Mouse (Mus musculus): Measurements from ENCODE around the gene Fam84b. TPM values are rescaled to one million over a fixed set of nuclear protein-coding genes. Genes with fewer than 3 reads are reported as not detected.
"Not testable (repeated sequence)": the region's sequence is repeated elsewhere in the genome, so short reads cannot be mapped to it uniquely, and the experiment has no call there.

The Fam84b gene
- polyA plus RNA-seq, 1 experiment from 2014 or later, result 8.2 TPM

DNA sequence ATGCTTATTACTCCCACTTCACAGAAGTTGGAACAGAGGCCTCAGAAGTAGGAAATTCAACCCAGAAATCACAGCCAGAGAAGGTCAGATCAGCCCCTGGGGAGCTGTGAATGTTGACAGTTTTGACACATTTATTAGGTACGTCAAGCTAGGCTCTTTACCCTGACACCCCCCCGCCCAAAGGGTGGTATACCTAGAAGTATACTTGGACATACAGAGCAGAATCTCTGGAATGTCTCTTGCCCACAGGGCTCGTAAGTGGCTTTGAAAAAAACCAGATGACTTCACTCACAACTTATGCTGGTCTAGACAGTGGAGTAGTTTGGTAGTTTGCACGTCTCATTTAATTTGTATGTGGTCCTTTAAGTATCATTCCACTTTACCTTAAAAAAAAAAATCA is 11.8 kb downstream of the Fam84b start:
- Histone ChIP-seq H3K4me2 (replicated peaks) (no peak overlapping the region), H3K4me3 (no peak overlapping the region), H3K9me3 (no peaks in the 10 kb centered on the region), H3K9ac (replicated peaks) (no peak overlapping the region), H3K27me3 (no peaks in the 10 kb centered on the region), H3K27ac (replicated peaks) (no peak overlapping the region), H3K4me1 (peaks cover 22% of the 10 kb centered on the region), H3K36me3 (no peaks in the 10 kb centered on the region)
- ATAC-seq (ENCODE audit: low FRiP score, low read depth), result no peak
- 75% methylated on average over 4 of the region's 4 CpGs for WGBS

DNA sequence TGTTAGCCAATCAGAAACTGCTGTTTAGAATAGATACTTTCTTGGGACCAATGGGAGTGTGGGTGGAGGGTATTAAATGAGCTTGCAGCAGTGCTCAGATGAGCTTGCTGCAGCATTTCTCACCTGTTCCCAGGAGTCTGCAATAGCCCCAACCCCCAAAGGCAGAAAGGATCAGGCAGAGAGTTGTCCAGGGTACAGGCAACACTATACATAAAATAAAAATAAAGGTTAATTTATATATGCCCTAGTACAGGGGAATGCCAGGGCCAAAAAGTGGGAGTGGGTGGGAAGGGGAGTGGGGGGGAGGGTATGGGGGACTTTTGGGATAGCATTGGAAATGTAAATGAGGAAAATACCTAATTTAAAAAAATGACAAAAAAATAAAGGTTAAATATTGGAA is 12.3 kb downstream of the Fam84b start:
- H3K9ac ChIP-seq (replicated peaks); H3K4me3 ChIP-seq; H3K4me2 ChIP-seq (replicated peaks); H3K36me3 ChIP-seq; ATAC-seq (ENCODE audit: low FRiP score, low read depth); H3K27ac ChIP-seq (replicated peaks); H3K27me3 ChIP-seq; H3K9me3 ChIP-seq: not testable (repeated sequence)
- H3K4me1 ChIP-seq, result peaks cover 21% of the 10 kb centered on the region

DNA sequence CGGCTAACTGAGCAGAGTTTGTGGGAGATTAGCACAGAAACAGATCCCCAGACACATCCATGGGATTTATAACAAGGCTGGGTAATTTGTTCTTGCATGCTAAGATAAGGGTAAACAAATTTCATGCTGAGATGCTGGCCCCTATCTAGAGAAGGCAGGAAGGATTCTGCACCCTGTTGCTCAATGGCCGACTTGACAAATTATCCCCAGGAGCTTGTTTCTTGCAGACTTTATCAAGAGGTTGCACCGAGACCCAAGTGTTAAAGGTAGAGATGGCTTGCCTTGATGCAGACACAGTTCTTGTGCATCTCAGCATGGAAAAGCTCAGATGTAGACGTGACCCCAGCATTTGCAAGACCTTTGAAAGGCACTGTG is 13.3 kb downstream of the Fam84b start:
- 16% methylated on average over 4 of the region's 4 CpGs for WGBS
- no peaks in the 10 kb centered on the region for H3K27me3 ChIP-seq
- no peaks in the 10 kb centered on the region for H3K36me3 ChIP-seq
- H3K4me2 ChIP-seq (replicated peaks), result no peak overlapping the region
- ATAC-seq (ENCODE audit: low FRiP score, low read depth), result no peak
- H3K9ac ChIP-seq (replicated peaks), result no peak overlapping the region
- no peaks in the 10 kb centered on the region for H3K9me3 ChIP-seq
- H3K4me3 ChIP-seq, result no peak overlapping the region
- H3K4me1 ChIP-seq, result peaks cover 13% of the 10 kb centered on the region
- H3K27ac ChIP-seq (replicated peaks), result no peak overlapping the region

DNA sequence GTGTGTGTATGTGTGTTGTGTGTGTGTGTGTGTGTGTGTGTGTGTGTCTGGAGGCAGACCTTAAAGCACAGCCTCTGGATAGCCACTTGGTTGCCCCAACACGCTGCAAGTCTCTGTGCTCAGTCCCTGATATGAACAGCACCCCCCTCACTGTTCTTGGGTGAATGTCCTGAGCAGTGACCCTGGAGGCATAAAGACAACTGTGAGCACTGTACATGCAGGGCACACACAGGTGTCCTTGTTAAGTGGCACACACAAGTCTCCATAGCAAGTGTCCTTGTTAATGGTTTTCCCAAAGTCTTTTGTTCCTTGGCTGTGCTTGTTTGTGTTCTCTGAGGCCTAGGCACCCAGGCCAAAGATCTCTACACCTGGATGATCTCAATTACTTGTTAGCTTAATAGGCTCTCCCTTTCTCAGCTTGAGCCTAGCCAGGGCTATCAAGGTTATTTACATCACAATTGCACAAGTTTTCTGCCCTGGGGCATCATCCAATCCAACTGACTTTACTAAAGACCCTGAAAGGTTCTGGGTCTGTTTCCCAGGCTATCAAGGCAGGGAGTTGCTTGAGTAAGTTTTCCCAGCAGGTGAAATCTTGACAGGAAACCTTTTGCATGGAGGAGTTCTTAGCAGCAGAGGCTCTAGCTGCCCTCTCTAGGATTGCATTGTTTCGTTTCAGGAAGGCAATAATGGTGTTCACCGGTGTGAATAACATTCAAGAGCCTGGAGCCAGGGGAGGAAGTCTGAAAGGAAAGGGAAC is 13.9 kb downstream of the Fam84b start:
- no peaks in the 10 kb centered on the region for H3K9me3 ChIP-seq
- no peaks in the 10 kb centered on the region for H3K27me3 ChIP-seq
- no peak for ATAC-seq (ENCODE audit: low FRiP score, low read depth)
- no peak overlapping the region for H3K4me3 ChIP-seq
- no peaks in the 10 kb centered on the region for H3K36me3 ChIP-seq
- 23% methylated on average over 3 of the region's 3 CpGs for WGBS
- no peak overlapping the region for H3K27ac ChIP-seq (replicated peaks)
- peaks cover 11% of the 10 kb centered on the region; the same call in 1 of the 2 replicates for H3K4me1 ChIP-seq
- no peak overlapping the region for H3K9ac ChIP-seq (replicated peaks)
- H3K4me2 ChIP-seq (replicated peaks), result no peak overlapping the region

DNA sequence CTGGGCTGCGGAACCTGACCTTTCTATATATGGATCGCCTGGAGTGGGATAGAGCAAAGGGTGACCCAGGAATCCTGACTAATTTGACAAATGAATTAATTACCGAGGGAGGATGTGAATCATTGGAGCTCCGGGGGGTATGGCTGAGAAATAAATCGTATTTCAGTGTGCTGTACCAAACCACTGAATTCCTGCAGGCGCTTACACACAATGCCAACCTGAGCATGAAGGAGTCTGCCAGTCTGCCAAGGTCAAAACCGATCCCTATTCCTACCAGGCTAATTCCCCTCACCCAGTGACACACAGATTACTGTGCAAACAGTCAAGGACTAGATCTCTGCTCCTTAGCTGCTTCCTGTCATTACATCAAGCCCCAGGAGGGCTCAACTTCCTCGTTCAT is 15.4 kb downstream of the Fam84b start:
- H3K36me3 ChIP-seq, result no peaks in the 10 kb centered on the region
- ATAC-seq (ENCODE audit: low FRiP score, low read depth), result no peak
- no peaks in the 10 kb centered on the region for H3K27me3 ChIP-seq
- no peak overlapping the region for H3K27ac ChIP-seq (replicated peaks)
- peaks cover 11% of the 10 kb centered on the region; the same call in 1 of the 2 replicates for H3K4me1 ChIP-seq
- H3K4me3 ChIP-seq, result no peak overlapping the region
- WGBS, result 80% methylated on average over 8 of the region's 8 CpGs
- H3K9ac ChIP-seq (replicated peaks), result no peak overlapping the region
- H3K9me3 ChIP-seq, result no peaks in the 10 kb centered on the region
- H3K4me2 ChIP-seq (replicated peaks), result no peak overlapping the region

DNA sequence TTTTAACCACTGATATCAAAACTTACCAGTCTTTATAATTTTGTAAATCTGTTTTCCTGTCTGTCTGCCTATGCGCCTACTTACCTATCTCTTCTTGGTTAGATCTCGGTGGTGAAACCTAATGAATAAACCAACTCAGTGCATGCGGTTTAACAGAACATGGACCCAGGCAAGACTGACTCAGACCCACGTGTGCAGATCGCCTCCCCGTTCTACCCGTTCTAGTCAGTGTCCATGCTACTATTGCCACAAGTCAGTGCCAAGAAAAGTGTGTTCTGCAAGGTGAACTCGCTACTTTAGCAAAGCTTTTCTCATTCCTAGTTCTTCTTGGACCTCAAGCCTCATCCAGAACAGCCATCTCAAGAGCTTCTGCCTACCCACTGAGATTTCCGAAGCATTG is 15.9 kb downstream of the Fam84b start:
- no peak overlapping the region for H3K4me2 ChIP-seq (replicated peaks)
- no peaks in the 10 kb centered on the region for H3K9me3 ChIP-seq
- no peaks in the 10 kb centered on the region for H3K36me3 ChIP-seq
- peaks cover 11% of the 10 kb centered on the region; the same call in 1 of the 2 replicates for H3K4me1 ChIP-seq
- H3K27ac ChIP-seq (replicated peaks), result no peak overlapping the region
- no peak overlapping the region for H3K4me3 ChIP-seq
- ATAC-seq (ENCODE audit: low FRiP score, low read depth), result no peak
- no peak overlapping the region for H3K9ac ChIP-seq (replicated peaks)
- WGBS, result 94% methylated on average over 9 of the region's 9 CpGs
- H3K27me3 ChIP-seq, result no peaks in the 10 kb centered on the region

DNA sequence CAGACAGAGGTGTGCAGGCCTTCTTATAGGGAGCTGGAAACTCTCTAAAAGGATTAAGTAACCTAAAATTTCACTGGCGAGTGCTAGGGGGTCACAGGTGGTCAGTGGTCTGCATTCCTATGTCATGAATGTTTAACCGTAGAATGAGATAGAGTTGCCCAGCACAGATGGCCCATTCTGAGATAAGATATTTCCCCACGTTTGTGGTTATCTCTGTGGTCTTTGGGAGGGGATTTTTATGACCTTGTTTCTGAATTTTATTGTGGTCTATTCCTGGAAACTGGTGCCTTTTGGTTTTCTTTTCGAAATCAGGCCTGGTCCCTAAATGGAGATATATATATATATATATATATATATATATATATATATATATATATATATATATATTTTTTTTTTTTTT is 17.3 kb downstream of the Fam84b start:
- Histone ChIP-seq H3K9me3 (no peaks in the 10 kb centered on the region), H3K9ac (replicated peaks) (no peak overlapping the region), H3K27me3 (no peaks in the 10 kb centered on the region), H3K36me3 (no peaks in the 10 kb centered on the region), H3K4me2 (replicated peaks) (no peak overlapping the region), H3K27ac (replicated peaks) (no peak overlapping the region), H3K4me1 (peaks cover 11% of the 10 kb centered on the region; the same call in 1 of the 2 replicates), H3K4me3 (no peak overlapping the region)
- 87% methylated on average over 4 of the region's 4 CpGs for whole genome bisulfite sequencing
- ATAC-seq (ENCODE audit: low FRiP score, low read depth), result no peak

DNA sequence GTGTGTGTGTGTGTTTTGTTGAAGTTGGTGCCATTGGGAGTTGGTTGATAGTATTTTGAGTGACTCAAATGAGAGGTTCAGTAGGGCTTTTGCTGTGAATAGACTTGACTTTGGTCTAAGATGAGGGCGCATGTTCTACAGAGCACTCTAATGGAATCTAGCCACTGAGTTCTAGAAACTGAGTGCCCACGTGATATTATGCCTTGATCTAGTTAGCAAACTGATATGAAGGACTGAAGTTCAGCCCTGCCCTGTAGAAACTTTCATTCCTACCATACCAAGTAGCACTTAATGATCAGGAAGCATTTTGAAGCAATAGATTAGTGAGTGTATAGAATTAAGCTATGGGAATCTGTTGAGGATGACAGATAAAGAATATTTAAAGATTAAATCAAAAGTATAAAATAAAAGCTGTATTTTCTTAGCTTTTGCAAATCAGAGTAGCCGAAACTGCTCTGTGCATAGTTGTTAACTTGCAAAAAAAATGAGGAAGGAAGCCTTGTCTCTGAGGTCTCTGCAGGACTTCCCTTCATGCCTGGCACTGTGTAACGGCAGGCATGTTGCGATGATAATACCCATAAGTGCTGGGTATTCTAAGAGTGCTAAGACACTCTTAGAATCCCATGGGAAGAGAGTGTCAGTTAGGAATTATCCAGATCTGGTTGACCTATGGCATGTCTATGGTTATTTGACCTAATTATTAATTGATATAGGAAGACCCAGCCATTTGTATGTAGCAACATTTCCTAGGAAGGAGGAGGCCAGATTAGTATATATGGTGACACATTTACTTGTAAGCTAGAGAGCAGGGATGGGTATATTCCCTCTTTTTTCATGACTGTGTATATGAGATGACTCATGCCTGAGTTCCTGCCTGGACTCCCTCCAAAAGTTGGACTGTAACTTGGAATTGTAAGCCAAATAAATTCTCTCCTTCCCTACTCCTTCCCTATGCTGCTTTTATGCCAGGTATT is 18.7 kb downstream of the Fam84b start:
- no peak overlapping the region for H3K27ac ChIP-seq (replicated peaks)
- WGBS, result 87% methylated on average over 5 of the region's 5 CpGs
- peaks cover 3% of the 10 kb centered on the region; the same call in 1 of the 2 replicates for H3K4me1 ChIP-seq
- no peak overlapping the region for H3K4me2 ChIP-seq (replicated peaks)
- H3K9me3 ChIP-seq, result no peaks in the 10 kb centered on the region
- no peak overlapping the region for H3K4me3 ChIP-seq
- ATAC-seq (ENCODE audit: low FRiP score, low read depth), result no peak
- H3K27me3 ChIP-seq, result no peaks in the 10 kb centered on the region
- no peaks in the 10 kb centered on the region for H3K36me3 ChIP-seq
- no peak overlapping the region for H3K9ac ChIP-seq (replicated peaks)

DNA sequence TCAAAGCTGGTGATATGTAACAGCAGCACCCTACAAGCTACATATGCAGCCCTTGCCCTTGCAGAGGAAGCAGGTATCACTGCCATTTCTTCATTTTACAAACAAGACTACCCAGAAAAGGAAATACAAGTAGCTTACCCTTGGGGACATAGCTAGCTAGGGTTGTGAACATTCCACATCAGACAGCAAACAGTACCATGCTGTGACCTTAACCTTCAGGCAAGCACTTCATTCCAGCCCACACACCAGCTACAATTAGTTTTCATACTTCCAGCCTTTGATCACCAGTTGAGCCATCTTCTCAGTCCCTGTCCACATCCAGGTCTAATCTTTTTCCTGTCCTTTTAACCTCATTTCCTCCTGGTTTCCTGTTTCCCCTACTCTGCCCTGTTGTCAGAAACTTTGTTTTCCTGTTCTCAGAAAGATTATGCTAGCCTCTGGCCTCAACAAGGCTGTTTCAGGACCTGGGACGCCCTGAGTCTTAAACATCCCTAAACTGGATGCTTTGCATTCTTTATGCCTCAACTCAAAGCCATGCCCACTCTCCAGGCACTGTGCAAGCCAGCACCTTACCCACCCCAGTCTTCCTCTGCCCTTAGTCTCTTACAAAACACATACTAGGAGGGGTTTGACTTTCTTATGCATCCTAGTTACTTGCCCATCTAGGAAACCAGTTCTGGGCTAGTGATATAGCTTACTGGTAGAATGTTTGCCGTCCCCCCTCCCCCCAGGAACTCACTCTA is 19.9 kb downstream of the Fam84b start:
- ATAC-seq (ENCODE audit: low FRiP score, low read depth), result no peak
- Histone ChIP-seq H3K36me3 (no peaks in the 10 kb centered on the region), H3K27ac (replicated peaks) (no peak overlapping the region), H3K4me2 (replicated peaks) (no peak overlapping the region), H3K27me3 (no peaks in the 10 kb centered on the region), H3K9me3 (no peaks in the 10 kb centered on the region), H3K9ac (replicated peaks) (no peak overlapping the region), H3K4me1 (no peaks in the 10 kb centered on the region), H3K4me3 (no peak overlapping the region)
- 47% methylated on average over 2 of the region's 2 CpGs for WGBS

DNA sequence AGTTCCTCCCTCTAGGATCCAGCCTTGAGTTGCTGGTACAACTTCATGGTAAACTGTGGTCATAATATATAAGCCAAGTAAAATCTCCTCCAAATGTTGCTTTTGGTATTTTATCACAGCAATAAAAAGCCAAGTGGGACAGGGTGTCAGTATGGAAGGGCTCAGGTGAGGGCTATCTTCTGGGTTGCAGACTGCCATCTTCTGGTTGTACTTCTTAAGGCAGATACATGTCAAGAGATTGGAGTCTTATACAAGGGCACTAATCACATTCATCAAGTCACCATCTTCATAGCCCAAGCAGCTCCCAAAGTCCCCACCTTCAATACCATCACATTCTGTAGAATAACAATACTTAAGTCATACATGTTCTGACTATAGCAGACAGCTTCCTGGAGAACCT is 21.0 kb downstream of the Fam84b start:
- no peak for ATAC-seq (ENCODE audit: low FRiP score, low read depth)
- H3K4me2 ChIP-seq (replicated peaks), result no peak overlapping the region
- no peaks in the 10 kb centered on the region for H3K9me3 ChIP-seq

DNA sequence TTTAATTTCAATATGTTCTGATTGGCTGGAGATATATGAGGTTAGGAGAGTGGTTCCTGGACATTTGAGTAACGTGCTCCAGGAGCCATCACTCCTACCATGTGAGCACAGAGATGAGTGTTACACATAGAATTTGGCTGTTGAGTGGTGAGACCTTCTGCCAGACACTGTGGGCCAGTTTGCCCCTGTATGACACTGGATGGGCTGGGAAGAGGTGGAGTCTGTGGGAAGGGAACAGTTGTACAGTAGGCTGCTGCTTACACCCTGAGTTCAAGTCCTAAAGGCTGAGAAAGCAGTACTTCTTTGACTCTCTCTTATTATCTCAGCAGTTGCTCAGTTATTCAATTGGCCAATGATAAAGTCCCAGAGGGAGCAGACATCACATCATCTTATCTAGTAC is 27.4 kb downstream of the Fam84b start:
- Histone ChIP-seq H3K36me3 (no peaks in the 10 kb centered on the region), H3K4me1 (peaks cover 17% of the 10 kb centered on the region), H3K9ac (replicated peaks) (no peak overlapping the region), H3K27ac (replicated peaks) (no peak overlapping the region), H3K9me3 (no peaks in the 10 kb centered on the region), H3K4me3 (no peak overlapping the region), H3K27me3 (peaks cover 17% of the 10 kb centered on the region), H3K4me2 (replicated peaks) (no peak overlapping the region)
- WGBS, result 58% methylated on average over 1 of the region's 1 CpGs
- ATAC-seq (ENCODE audit: low FRiP score, low read depth), result no peak

More for the DNA sequence above, 21.0 kb downstream of the Fam84b start:
- Histone ChIP-seq H3K4me1 (no peaks in the 10 kb centered on the region), H3K27me3 (no peaks in the 10 kb centered on the region), H3K36me3 (no peaks in the 10 kb centered on the region), H3K4me3 (no peak overlapping the region), H3K9ac (replicated peaks) (no peak overlapping the region), H3K27ac (replicated peaks) (no peak overlapping the region)

All from midbrain, embryonic 12.5 days (tissue).